Mouse (Mus musculus) adipocyte (in vitro differentiated cells): ENCODE results near the gene Obox5.
"Not testable (repeated sequence)": the region's sequence is repeated elsewhere in the genome, so short reads cannot be mapped to it uniquely, and the experiment has no call there.

ENCODE experiments used
- DNase-seq: peaks from one replicate; pipeline ENCODE4 v3.0.0-alpha.2; 2016; ENCODE audit warnings: low spot score

Gene Obox5

DNA sequence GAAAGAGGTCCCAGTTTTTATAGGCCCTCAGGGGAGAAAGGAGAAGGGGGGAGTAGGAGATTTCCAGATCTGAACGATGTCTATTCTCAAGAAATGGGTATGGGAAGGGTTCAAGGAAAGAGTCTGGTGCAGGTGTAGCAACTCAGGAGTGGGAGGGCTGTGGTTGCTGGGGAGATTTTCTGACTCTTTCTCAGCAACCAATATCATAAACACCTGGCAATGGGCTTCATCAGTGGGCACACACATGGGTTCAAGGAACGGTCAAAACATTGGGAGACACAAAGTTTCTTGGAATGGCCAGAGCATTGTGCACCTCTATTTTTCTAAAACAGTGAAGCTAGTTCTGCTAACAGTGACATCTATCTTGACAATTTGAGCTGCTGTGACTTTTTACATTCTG is at the start of gene Obox5:
Obox5 (plus strand) TSS at position 301 of the 400 bp plus-strand sequence.
- not testable (repeated sequence) for DNase-seq

DNA sequence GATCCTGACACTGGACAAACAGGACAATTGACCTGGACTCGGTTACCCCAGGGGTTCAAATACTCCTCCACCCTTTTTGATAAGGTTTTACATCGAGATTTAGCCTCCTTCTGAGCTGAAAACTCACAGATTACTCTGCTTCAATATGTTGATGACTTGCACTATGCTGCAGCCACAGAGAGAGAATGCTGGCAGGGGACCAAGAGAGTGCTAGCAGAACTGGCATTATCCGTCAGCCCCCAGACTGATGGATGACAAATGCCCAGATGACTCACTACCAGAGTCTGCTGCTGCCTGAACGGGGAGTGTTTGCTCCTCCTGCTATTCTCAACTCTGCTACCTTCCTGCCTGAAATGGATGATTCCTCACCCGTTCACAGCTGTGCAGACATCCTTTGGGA is 635 bp upstream of the Obox5 start:
- DNase-seq = not testable (repeated sequence)
